Mouse (Mus musculus) adrenal gland, postnatal 4 days (tissue): ENCODE results near the gene Bmpr2. TPM values are rescaled to one million over a fixed set of nuclear protein-coding genes. Genes with fewer than 3 reads are reported as not detected.

Experiments used
- DNase-seq, 2 experiments: peaks; one replicate each; pipeline ENCODE4 v3.0.0; 2021 to 2022; ENCODE audit warnings: low spot score in 2 of 2, mixed read lengths in 2 of 2
- total RNA-seq, 2 experiments: library from RNA; stranded (reverse); gene quantifications; 2 replicates each; pipeline ENCODE4 v1.2.3; 2021

Bmpr2 gene
- total RNA-seq, 2 experiments from 2014 or later, result 66.6 to 70.0 TPM

- DNase-seq, result no peak
Measured at GRCm38 (mm10) chr1:59926021-59926672, 162.9 kb downstream of the Bmpr2 start.

- DNase-seq, result no peak
Measured at GRCm38 (mm10) chr1:59927131-59927680, 164.0 kb downstream of the Bmpr2 start.

Other genes starting within 250 kb of the Bmpr2 start
- gene Gm973, start 247.1 kb upstream of the Bmpr2 start, total RNA-seq, result 10 to 100 TPM; 31.3 to 33.2 TPM
- 100 to 1,000 TPM; 158 to 163 TPM for gene Sumo1, start 92.6 kb upstream of the Bmpr2 start, total RNA-seq
- 100 to 1,000 TPM; 146 to 164 TPM for gene Nop58, start 78.4 kb upstream of the Bmpr2 start, total RNA-seq
- gene Fam117b, start 149.6 kb downstream of the Bmpr2 start, total RNA-seq, result 10 to 100 TPM; 47.2 to 51.2 TPM